Mouse (Mus musculus) lung, postnatal 10 days (tissue): ENCODE data around the gene Olfr761.
"Not testable (repeated sequence)": the region's sequence is repeated elsewhere in the genome, so short reads cannot be mapped to it uniquely, and the experiment has no call there.

Experiments
- DNase-seq: peaks from one replicate; pipeline ENCODE4 v3.0.0; 2021

The Olfr761 gene

GRCm38 (mm10) chr17:37952979-37953378 is at the start of gene Olfr761:
Gene Olfr761 (minus strand): TSS chr17:37953079.
- DNase-seq = no peak

GRCm38 (mm10) chr17:37995635-37996307 is 42.9 kb upstream of the Olfr761 start:
- DNase-seq = no peak

GRCm38 (mm10) chr17:37990453-37990961 is 37.6 kb upstream of the Olfr761 start:
- DNase-seq = no peak

- no peak for DNase-seq
These were observed 20.7 kb upstream of the Olfr761 start for GRCm38 (mm10) chr17:37973591-37973990.

GRCm38 (mm10) chr17:37920248-37920647 is 32.6 kb downstream of the Olfr761 start, which contains the start of gene Olfr128:
Gene Olfr128 (plus strand): TSS chr17:37920548.
- DNase-seq = no peak

GRCm38 (mm10) chr17:37906821-37907220 is 46.1 kb downstream of the Olfr761 start:
- not testable (repeated sequence) for DNase-seq
